Mouse (Mus musculus): ENCODE measurements around the gene Baiap2l1. TPM values are rescaled to one million over a fixed set of nuclear protein-coding genes. Genes with fewer than 3 reads are reported as not detected.

Gene Baiap2l1
- total and polyA plus RNA-seq, 2 experiments from 2014 or later, result 0.63 to 1.9 TPM

DNA sequence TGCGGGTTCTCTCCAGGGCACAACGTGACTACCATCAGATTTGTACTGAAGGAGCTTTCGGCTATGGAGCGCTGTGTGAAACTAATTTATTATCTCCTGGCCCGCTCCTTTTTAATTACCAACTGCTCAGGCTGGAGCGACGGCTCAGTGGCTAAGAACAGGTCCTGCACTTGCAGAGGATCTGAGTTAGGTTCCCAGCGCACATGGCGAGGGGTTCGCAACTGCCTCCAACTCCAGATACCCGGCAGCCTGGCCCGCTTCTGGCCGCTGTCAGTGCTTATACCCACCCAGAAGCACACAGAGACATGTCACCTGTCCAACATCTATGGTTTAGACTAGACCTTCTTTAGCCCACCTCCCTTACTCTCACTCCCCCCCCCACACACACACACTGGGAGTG is 78.0 kb downstream of the Baiap2l1 start:
- no peak for DNase-seq (ENCODE audit: low spot score)
- no peak for ATAC-seq
- Histone ChIP-seq H3K9me3 (ENCODE audit: low read length) (no peaks in the 10 kb centered on the region), H3K27me3 (ENCODE audit: insufficient read depth, low read length) (no peaks in the 10 kb centered on the region), H3K36me3 (ENCODE audit: insufficient read depth, low read length) (no peaks in the 10 kb centered on the region), H3K9ac (replicated peaks; ENCODE audit: low read length) (no peak overlapping the region), H3K27ac (no peak overlapping the region), H3K4me3 (ENCODE audit: low read length) (no peak overlapping the region), H3K4me2 (ENCODE audit: low read depth, low read length) (no peak overlapping the region), H3K4me1 (ENCODE audit: insufficient read depth, low read length) (no peaks in the 10 kb centered on the region; the same call in 1 of the 2 replicates)
- no peak for TF ChIP-seq CTCF (IDR thresholded peaks at IDR 0.05; ENCODE audit: low read depth)
- WGBS, result 93% methylated on average over 13 of the region's 13 CpGs

- no peaks in the 10 kb centered on the region; the same call in 1 of the 2 replicates for H3K4me1 ChIP-seq (ENCODE audit: insufficient read depth, low read length)
- no peak for TF ChIP-seq CTCF (IDR thresholded peaks at IDR 0.05; ENCODE audit: low read depth)
- no peak overlapping the region for H3K4me3 ChIP-seq (ENCODE audit: low read length)
- DNase-seq (ENCODE audit: low spot score) (no peak), ATAC-seq (no peak)
- H3K36me3 ChIP-seq (ENCODE audit: insufficient read depth, low read length), result no peaks in the 10 kb centered on the region
- H3K27me3 ChIP-seq (ENCODE audit: insufficient read depth, low read length), result no peaks in the 10 kb centered on the region
- H3K27ac ChIP-seq, result no peak overlapping the region
- no peak overlapping the region for H3K9ac ChIP-seq (replicated peaks; ENCODE audit: low read length)
- whole genome bisulfite sequencing, result 80% methylated on average over 9 of the region's 9 CpGs
- H3K9me3 ChIP-seq (ENCODE audit: low read length), result no peaks in the 10 kb centered on the region
- no peak overlapping the region for H3K4me2 ChIP-seq (ENCODE audit: low read depth, low read length)
These were observed 78.8 kb downstream of the Baiap2l1 start for GRCm38 (mm10) chr5:144279081-144279541.

- ATAC-seq, result no peak
- Histone ChIP-seq H3K4me2 (ENCODE audit: low read depth, low read length) (no peak overlapping the region), H3K27ac (no peak overlapping the region), H3K36me3 (ENCODE audit: insufficient read depth, low read length) (no peaks in the 10 kb centered on the region), H3K4me3 (ENCODE audit: low read length) (no peak overlapping the region), H3K9me3 (ENCODE audit: low read length) (no peaks in the 10 kb centered on the region), H3K27me3 (ENCODE audit: insufficient read depth, low read length) (no peaks in the 10 kb centered on the region), H3K4me1 (ENCODE audit: insufficient read depth, low read length) (no peaks in the 10 kb centered on the region; the same call in 1 of the 2 replicates), H3K9ac (replicated peaks; ENCODE audit: low read length) (no peak overlapping the region)
- no peak for TF ChIP-seq CTCF (IDR thresholded peaks at IDR 0.05; ENCODE audit: low read depth)
- no peak for DNase-seq (ENCODE audit: low spot score)
- 78% methylated on average over 11 of the region's 13 CpGs for WGBS
These were observed 79.4 kb downstream of the Baiap2l1 start for GRCm38 (mm10) chr5:144278374-144278960.

GRCm38 (mm10) chr5:144276898-144277630 is 80.8 kb downstream of the Baiap2l1 start:
- Histone ChIP-seq H3K27me3 (ENCODE audit: insufficient read depth, low read length) (no peaks in the 10 kb centered on the region), H3K4me1 (ENCODE audit: insufficient read depth, low read length) (no peaks in the 10 kb centered on the region), H3K4me2 (ENCODE audit: low read depth, low read length) (no peak overlapping the region), H3K36me3 (ENCODE audit: insufficient read depth, low read length) (no peaks in the 10 kb centered on the region), H3K4me3 (ENCODE audit: low read length) (no peak overlapping the region), H3K9me3 (ENCODE audit: low read length) (no peaks in the 10 kb centered on the region), H3K9ac (replicated peaks; ENCODE audit: low read length) (no peak overlapping the region), H3K27ac (no peak overlapping the region)
- DNase-seq (ENCODE audit: low spot score) (no peak), ATAC-seq (no peak)
- no peak for TF ChIP-seq CTCF (IDR thresholded peaks at IDR 0.05; ENCODE audit: low read depth)
- WGBS, result 83% methylated on average over 17 of the region's 17 CpGs

GRCm38 (mm10) chr5:144274904-144275303 is 83.0 kb downstream of the Baiap2l1 start:
- Histone ChIP-seq H3K36me3 (ENCODE audit: insufficient read depth, low read length) (no peaks in the 10 kb centered on the region), H3K27ac (no peak overlapping the region), H3K4me2 (ENCODE audit: low read depth, low read length) (no peak overlapping the region), H3K4me1 (ENCODE audit: insufficient read depth, low read length) (no peaks in the 10 kb centered on the region), H3K9ac (replicated peaks; ENCODE audit: low read length) (no peak overlapping the region), H3K4me3 (ENCODE audit: low read length) (no peak overlapping the region), H3K27me3 (ENCODE audit: insufficient read depth, low read length) (no peaks in the 10 kb centered on the region), H3K9me3 (ENCODE audit: low read length) (no peaks in the 10 kb centered on the region)
- no peak for TF ChIP-seq CTCF (IDR thresholded peaks at IDR 0.05; ENCODE audit: low read depth)
- DNase-seq (ENCODE audit: low spot score), result no peak
- ATAC-seq, result no peak
- WGBS, result 53% methylated on average over 6 of the region's 6 CpGs

DNA sequence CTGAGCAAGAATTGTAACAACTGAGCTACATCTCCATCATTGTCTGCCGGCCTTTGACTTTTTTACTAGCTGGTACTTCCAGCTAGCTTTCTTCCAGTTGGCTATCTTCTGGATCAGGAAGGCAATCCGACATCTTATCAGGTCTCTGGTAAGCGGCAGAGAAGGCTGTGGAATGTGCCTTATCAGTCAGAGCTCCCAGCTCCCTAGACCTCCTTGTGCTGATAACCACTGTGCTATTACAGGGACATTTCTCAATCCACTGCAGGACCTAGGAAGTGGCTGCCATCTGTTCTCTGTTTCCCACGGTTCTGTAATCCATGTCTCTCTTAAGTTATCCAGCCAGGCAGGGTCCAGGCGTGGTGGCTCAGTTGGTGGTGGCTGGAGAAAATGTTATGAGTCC is 86.1 kb downstream of the Baiap2l1 start:
- Histone ChIP-seq H3K27me3 (ENCODE audit: insufficient read depth, low read length) (no peaks in the 10 kb centered on the region), H3K9me3 (ENCODE audit: low read length) (no peaks in the 10 kb centered on the region), H3K4me2 (ENCODE audit: low read depth, low read length) (no peak overlapping the region), H3K4me3 (ENCODE audit: low read length) (no peak overlapping the region), H3K9ac (replicated peaks; ENCODE audit: low read length) (no peak overlapping the region), H3K36me3 (ENCODE audit: insufficient read depth, low read length) (no peaks in the 10 kb centered on the region), H3K27ac (no peak overlapping the region), H3K4me1 (ENCODE audit: insufficient read depth, low read length) (no peaks in the 10 kb centered on the region)
- DNase-seq (ENCODE audit: low spot score) (no peak), ATAC-seq (no peak)
- WGBS, result 71% methylated on average over 5 of the region's 5 CpGs
- no peak for TF ChIP-seq CTCF (IDR thresholded peaks at IDR 0.05; ENCODE audit: low read depth)

- ATAC-seq, result no peak
- no peak for TF ChIP-seq CTCF (IDR thresholded peaks at IDR 0.05; ENCODE audit: low read depth)
- 67% methylated on average over 3 of the region's 3 CpGs for WGBS
These were observed 86.8 kb downstream of the Baiap2l1 start for GRCm38 (mm10) chr5:144271118-144271517.

More at GRCm38 (mm10) chr5:144271118-144271517, 86.8 kb downstream of the Baiap2l1 start:
- H3K4me1 ChIP-seq (ENCODE audit: insufficient read depth, low read length), result no peaks in the 10 kb centered on the region
- no peaks in the 10 kb centered on the region; the same call in 1 of the 2 replicates for H3K36me3 ChIP-seq (ENCODE audit: insufficient read depth, low read length)
- no peak overlapping the region for H3K9ac ChIP-seq (replicated peaks; ENCODE audit: low read length)
- H3K27ac ChIP-seq, result no peak overlapping the region
- no peak for DNase-seq (ENCODE audit: low spot score)
- no peaks in the 10 kb centered on the region for H3K9me3 ChIP-seq (ENCODE audit: low read length)
- H3K27me3 ChIP-seq (ENCODE audit: insufficient read depth, low read length), result no peaks in the 10 kb centered on the region
- H3K4me2 ChIP-seq (ENCODE audit: low read depth, low read length), result no peak overlapping the region
- H3K4me3 ChIP-seq (ENCODE audit: low read length), result no peak overlapping the region
